Mouse (Mus musculus): ENCODE measurements around the gene Tns1.

Gene Tns1

GRCm38 (mm10) chr1:73938597-73938996, 185.7 kb downstream of the Tns1 start:
- in situ Hi-C loops (cut with MboI; ENCODE audit: low pct_unique_long_range_greater_than_20kb in 1 of 2, low sequenced_read_pairs in 2 of 2, unreplicated experiment in 1 of 2), result no loop called here

GRCm38 (mm10) chr1:73937805-73938204, 186.4 kb downstream of the Tns1 start:
- in situ Hi-C loops (cut with MboI; ENCODE audit: low pct_unique_long_range_greater_than_20kb in 1 of 2, low sequenced_read_pairs in 2 of 2, unreplicated experiment in 1 of 2), result no loop called here

- in situ Hi-C loops (cut with MboI; ENCODE audit: low pct_unique_long_range_greater_than_20kb in 1 of 2, low sequenced_read_pairs in 2 of 2, unreplicated experiment in 1 of 2), result no loop called here
Observed at GRCm38 (mm10) chr1:73936537-73936936, 187.7 kb downstream of the Tns1 start.

DNA sequence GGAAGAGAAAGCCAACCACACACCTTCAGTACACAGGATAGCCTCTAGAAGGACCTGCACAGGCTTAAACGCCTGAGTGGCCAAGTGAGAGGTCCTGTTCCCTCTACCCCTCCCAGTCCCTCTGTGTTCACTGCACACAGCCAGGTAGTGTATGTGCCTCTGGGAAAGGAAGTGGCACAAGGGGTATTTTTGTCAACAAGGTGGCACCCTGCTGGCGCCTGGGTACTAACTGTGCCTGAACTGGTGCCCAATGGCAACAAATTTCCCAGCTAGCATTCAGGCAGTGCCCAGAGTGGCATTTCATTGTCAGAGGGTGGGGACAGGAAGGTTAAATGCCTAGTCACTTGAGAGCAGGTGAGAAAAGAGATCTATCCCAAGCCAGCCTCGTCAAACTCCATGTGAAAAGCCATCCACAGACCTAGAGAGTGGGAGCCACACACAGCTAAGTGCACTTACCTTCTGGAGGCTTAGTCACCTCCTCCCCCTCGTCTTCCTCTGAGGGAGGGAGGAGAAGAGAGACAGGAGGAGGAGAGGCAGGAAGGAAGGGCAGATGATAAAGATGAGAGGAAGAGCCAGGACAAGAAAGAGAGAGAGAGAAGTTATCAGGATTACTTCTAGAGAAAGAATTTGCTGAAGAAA, 188.7 kb downstream of the Tns1 start:
- in situ Hi-C loops (cut with MboI; ENCODE audit: low pct_unique_long_range_greater_than_20kb in 1 of 2, low sequenced_read_pairs in 2 of 2, unreplicated experiment in 1 of 2), result no loop called here

DNA sequence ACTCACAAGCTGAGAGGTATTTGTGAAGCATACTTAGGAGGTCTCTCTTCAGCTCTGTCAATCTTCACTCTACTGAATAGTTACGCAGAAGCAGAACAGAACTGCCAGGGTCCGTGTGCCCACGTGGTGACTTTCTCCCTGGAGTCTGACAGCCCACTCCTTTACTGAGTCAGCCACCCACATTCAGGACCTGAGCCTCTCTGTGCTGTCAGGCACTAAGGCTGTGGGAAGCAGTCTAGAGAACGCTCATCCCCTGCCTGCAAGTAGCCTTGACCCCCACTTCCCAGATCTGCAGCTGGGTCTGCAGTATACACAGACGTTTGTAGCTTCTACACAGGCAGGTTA, 191.1 kb downstream of the Tns1 start:
- in situ Hi-C loops (cut with MboI; ENCODE audit: low pct_unique_long_range_greater_than_20kb in 1 of 2, low sequenced_read_pairs in 2 of 2, unreplicated experiment in 1 of 2), result no loop called here

GRCm38 (mm10) chr1:73932421-73933145, 191.7 kb downstream of the Tns1 start:
- in situ Hi-C loops (cut with MboI; ENCODE audit: low pct_unique_long_range_greater_than_20kb in 1 of 2, low sequenced_read_pairs in 2 of 2, unreplicated experiment in 1 of 2), result no loop called here

GRCm38 (mm10) chr1:73931851-73932250, 192.4 kb downstream of the Tns1 start:
- in situ Hi-C loops (cut with MboI; ENCODE audit: low pct_unique_long_range_greater_than_20kb in 1 of 2, low sequenced_read_pairs in 2 of 2, unreplicated experiment in 1 of 2), result no loop called here

DNA sequence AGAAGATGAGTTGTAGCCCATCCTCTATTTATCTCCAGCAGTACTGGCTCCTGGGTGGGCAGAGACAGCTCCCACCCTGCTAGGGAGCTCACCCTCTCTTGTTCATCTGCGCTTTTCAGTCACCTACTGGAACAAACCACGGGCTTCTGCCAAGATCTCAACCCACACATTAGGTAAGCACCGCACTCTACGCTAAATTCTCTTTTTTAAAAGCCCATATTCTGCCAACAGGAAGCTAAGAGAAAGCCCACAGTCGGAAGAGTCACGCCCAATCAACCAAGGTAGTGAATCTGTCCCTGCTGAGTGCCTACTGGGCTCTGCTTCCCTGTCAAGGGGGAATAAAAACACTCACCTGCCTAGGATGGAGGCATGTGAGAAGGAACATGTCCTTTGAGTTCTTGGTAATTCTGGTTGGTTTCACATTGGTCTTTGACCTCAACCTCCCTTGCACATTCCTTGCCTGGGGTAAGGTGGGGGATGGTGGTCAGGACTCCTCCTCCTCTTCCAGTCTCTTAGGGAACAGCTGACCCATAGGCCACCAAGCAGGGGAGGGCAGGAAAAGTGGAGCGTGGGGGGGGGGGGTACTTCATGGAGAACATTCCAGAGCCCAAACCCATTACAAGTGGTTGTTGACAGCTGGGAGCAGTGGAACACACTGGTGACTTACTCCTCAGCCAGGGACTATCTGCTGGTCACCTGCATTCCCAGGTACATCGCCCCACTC, 193.7 kb downstream of the Tns1 start:
- in situ Hi-C loops (cut with MboI; ENCODE audit: low pct_unique_long_range_greater_than_20kb in 1 of 2, low sequenced_read_pairs in 2 of 2, unreplicated experiment in 1 of 2), result no loop called here

GRCm38 (mm10) chr1:73929952-73930329, 194.3 kb downstream of the Tns1 start:
- in situ Hi-C loops (cut with MboI; ENCODE audit: low pct_unique_long_range_greater_than_20kb in 1 of 2, low sequenced_read_pairs in 2 of 2, unreplicated experiment in 1 of 2), result no loop called here

- in situ Hi-C loops (cut with MboI; ENCODE audit: low pct_unique_long_range_greater_than_20kb in 1 of 2, low sequenced_read_pairs in 2 of 2, unreplicated experiment in 1 of 2), result no loop called here
Observed at GRCm38 (mm10) chr1:73929211-73929951, 194.9 kb downstream of the Tns1 start.

DNA sequence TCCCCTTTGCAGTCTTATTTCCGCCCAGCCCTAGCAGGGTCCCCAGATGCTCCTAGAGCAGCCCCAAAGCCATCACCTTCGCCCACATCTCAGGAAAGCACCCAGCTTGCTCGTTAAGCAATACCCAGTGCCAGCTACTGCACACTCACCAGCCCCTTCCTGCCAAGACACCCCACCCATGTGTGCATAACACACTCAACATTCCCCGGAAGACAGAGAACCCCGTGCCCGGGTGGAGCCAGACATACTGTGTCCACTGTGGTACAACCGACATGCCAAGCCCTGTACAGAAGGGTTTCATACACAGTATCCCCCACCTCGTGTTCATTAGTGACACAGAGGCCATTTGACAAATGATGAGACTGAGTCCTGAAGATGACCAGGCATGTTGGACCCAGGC, 195.9 kb downstream of the Tns1 start:
- in situ Hi-C loops (cut with MboI; ENCODE audit: low pct_unique_long_range_greater_than_20kb in 1 of 2, low sequenced_read_pairs in 2 of 2, unreplicated experiment in 1 of 2), result no loop called here

- in situ Hi-C loops (cut with MboI; ENCODE audit: low pct_unique_long_range_greater_than_20kb in 1 of 2, low sequenced_read_pairs in 2 of 2, unreplicated experiment in 1 of 2), result no loop called here
Observed at GRCm38 (mm10) chr1:73927819-73928218, 196.4 kb downstream of the Tns1 start.

DNA sequence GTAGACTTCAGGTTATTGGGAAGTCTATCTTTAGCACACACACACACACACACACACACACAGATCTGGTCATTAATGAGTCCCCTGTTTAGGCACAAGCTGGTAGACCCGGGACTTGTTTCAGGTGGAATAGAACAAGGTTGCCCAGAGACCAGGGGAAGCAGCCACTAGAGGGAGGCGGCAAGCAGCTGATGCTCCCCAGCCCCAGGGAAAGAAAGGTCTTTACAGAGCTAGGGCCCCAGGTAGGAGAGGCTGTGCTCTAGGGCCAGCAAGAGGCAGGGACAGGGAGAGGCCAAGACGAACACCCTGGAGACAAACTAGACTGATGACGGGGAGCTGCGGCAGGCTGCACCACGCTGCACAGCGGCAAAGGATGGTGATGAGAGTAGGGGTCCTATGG, 198.0 kb downstream of the Tns1 start:
- in situ Hi-C loops (cut with MboI; ENCODE audit: low pct_unique_long_range_greater_than_20kb in 1 of 2, low sequenced_read_pairs in 2 of 2, unreplicated experiment in 1 of 2), result no loop called here

- in situ Hi-C loops (cut with MboI; ENCODE audit: low pct_unique_long_range_greater_than_20kb in 1 of 2, low sequenced_read_pairs in 2 of 2, unreplicated experiment in 1 of 2), result no loop called here
Observed at GRCm38 (mm10) chr1:73924871-73925610, 199.2 kb downstream of the Tns1 start.

DNA sequence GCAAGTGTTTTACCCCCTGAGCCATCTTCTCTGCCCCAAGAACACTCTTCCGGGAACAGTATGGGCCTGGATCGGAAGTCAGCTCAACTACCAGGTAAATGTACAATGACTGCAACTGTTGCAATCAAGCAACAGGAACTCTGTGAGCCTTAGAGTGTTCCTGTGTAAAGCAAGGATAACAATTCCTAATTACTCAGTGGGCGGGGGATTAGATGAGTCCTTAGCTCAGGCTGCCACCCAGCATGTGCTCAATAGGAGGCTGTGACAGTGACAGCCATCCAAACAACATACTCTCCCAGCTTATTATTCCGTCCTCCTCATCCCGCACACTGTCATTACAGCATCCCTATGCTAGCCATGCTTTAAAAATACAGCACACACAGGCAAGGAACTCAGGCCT, 200.0 kb downstream of the Tns1 start:
- in situ Hi-C loops (cut with MboI; ENCODE audit: low pct_unique_long_range_greater_than_20kb in 1 of 2, low sequenced_read_pairs in 2 of 2, unreplicated experiment in 1 of 2), result no loop called here

DNA sequence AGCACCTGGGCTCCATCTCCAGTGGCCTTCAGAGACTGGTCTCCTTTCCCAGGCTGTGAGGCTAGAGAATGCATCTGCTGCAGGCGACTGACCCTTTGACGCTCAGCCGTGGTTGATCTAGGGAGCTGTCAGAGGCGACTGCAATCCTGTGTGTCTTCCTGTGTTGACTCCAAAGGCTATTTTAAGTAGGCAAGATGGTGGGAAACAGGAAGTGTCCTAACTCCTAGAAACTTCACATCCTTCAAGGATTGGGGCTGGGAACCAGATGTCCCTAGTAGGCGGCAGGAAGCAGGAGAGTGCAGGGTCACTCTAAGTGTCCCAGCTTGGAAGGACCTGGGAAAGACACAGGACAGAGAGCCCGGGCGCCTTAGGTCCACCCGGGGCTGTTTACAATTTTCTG, 201.1 kb downstream of the Tns1 start:
- in situ Hi-C loops (cut with MboI; ENCODE audit: low pct_unique_long_range_greater_than_20kb in 1 of 2, low sequenced_read_pairs in 2 of 2, unreplicated experiment in 1 of 2), result no loop called here

- in situ Hi-C loops (cut with MboI; ENCODE audit: low pct_unique_long_range_greater_than_20kb in 1 of 2, low sequenced_read_pairs in 2 of 2, unreplicated experiment in 1 of 2), result no loop called here
Observed at GRCm38 (mm10) chr1:73920701-73921100, 203.5 kb downstream of the Tns1 start.

GRCm38 (mm10) chr1:73919909-73920308, 204.3 kb downstream of the Tns1 start:
- in situ Hi-C loops (cut with MboI; ENCODE audit: low pct_unique_long_range_greater_than_20kb in 1 of 2, low sequenced_read_pairs in 2 of 2, unreplicated experiment in 1 of 2), result no loop called here

DNA sequence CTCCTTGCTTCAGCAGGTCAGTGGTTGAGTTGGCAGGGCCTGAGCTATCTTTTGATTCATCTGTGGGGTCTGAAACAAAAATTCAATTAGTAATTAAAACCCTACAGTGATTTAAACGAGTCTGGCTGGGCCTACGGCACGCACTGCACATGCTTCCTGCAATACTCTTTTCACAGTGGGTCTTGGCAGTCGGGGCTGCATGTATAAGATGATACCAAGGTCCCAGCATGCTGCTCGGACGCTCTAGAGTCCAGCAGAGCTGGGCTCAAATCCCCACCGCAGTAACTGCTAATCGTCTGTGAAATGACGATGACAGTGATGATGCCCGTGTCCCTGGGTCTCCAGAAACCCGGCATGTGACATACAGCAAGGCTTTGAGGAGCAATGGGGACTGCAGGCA, 206.2 kb downstream of the Tns1 start:
- in situ Hi-C loops (cut with MboI; ENCODE audit: low pct_unique_long_range_greater_than_20kb in 1 of 2, low sequenced_read_pairs in 2 of 2, unreplicated experiment in 1 of 2), result no loop called here

All from mouse embryonic stem cell (cell line).